Mouse (Mus musculus) spleen, postnatal 10 days (tissue): Measurements from ENCODE around the gene Hbb-bs.
"Not testable (repeated sequence)": the region's sequence is repeated elsewhere in the genome, so short reads cannot be mapped to it uniquely, and the experiment has no call there.

ENCODE experiments used
- DNase-seq, 2 experiments: peaks; one replicate each; pipeline ENCODE4 v3.0.0; 2021 to 2022; ENCODE audit warnings: low spot score in 2 of 2

The Hbb-bs gene

GRCm38 (mm10) chr7:103827808-103828207 lies at the start of gene Hbb-bs:
TSS of gene Hbb-bs (minus strand) at chr7:103828096.
- DNase-seq: peak; percentile 83 to 85

DNA sequence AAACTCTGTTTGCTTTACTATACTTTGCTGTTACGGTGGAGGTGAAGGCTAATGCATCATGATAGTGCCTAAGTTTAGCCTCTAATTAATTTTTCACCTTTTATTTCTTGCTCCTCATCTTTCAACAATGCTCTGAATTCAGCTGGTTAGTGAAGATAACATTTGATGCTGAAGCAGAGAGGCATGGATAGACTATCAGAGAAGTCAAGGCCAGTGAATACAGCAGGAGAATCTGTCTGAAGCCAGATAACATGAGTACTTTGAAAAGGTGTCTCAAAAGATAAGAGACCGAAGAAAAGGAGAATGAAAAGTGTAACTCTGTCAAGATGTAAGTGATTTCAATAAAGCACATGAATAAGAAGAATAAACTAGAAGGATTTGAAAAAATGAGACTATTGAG lies 49.2 kb upstream of the Hbb-bs start:
- no peak for DNase-seq

DNA sequence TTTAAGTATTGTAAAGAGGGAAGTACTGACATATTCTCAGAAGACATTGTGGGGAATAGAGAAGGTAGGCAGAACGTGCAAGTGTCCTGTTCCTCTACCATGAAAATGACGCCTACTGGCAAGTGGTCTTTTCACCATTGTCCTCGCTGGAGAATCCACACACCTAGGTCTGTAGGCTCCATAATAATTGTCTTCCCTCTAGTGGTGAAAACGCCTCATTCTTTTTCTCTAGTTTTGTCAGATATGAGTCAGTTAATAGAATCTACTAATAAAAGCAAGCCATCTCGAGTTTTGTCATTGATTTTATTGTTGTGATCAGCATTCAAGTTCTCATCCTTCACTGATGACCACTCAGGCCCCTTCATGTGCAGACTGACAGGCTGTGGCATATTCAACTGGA lies 46.6 kb upstream of the Hbb-bs start:
- no peak for DNase-seq

DNA sequence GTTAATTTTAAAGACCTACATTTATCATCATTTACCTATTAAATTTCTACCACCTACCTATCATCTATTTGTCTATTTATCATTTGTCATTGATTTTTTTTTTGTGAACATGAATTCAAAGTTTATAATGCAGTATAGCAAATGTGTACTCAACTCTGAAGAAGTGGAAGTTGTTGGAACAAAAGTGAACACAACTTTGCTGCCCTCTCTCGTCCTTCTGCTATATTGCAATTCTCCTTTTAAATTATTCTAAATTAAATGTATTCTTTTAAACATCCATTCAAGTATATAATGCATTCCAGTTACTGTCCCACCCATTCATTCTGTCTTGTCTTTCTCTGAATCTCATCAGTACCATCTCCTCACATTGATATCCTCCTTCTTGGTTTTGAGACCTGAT lies 45.2 kb upstream of the Hbb-bs start:
- peak in 1 of 2 experiments; percentile 55 for DNase-seq

DNA sequence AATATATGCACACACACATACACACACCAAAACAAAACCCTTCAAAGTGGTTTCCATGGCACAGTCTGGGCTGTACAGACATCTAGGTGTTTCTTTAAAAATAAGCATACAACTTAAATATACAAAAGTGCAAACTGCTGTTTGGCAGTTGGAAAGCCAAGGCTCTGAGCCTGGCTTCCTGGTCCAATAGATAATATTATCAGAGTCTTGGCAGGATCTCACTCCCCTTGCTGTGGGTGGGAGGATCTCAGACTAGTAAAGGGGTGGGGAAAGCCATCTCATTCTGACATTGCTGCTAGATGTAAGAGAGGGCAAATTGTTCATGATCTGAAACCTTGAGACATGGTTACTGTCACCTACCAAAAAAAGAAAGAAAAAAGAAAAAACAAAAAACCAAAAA lies 42.8 kb upstream of the Hbb-bs start:
- peak in 1 of 2 experiments; percentile 62 for DNase-seq

DNA sequence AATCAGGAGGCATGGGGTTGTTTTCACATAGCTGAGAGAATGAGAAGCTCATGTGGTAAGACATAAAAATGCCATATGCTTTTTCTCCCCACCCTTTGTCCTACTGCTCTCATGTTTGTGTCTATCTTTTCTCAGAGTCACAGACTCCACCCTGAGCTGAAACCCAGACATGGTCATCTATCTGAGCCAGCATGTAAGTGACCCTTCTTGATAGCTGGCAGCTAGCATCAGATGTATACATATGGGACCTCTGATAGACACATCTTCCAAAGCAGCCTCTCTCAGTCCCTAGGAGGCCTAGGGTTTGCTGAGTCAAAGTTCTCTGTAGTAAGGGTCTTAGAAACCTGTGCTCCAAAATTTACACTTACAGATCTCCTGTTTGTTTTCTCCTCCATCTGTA lies 37.8 kb upstream of the Hbb-bs start:
- peak in 1 of 2 experiments; percentile 49 for DNase-seq

GRCm38 (mm10) chr7:103861531-103861930 lies 33.6 kb upstream of the Hbb-bs start:
- no peak for DNase-seq

- peak; percentile 77 to 91 for DNase-seq
Observed at GRCm38 (mm10) chr7:103860855-103861254, 33.0 kb upstream of the Hbb-bs start.

GRCm38 (mm10) chr7:103859076-103859475 lies 31.2 kb upstream of the Hbb-bs start:
- peak in 1 of 2 experiments; percentile 81 for DNase-seq

GRCm38 (mm10) chr7:103854669-103855068 lies 26.8 kb upstream of the Hbb-bs start:
- no peak for DNase-seq

DNA sequence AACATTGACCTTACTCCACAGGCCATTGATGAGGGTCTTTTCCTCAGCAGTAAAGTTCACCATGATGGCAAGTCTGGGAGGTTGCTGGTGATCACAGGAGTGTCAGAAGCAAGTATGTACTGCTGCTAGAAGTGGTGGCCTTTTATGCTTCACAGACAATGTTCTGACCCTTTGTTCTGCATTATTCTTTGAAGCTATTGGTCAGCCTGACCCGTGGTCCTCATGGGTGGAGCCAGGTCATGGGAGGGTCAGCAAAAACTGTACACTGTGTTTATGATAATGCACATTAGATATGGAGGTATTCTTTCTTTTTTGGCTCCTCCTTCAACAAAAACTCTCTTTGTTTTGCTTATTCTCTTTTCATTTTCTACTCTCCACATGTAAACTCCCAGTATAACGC lies 25.2 kb upstream of the Hbb-bs start, which contains the start of gene Hbb-y:
Hbb-y (minus strand) TSS at position 127 of the 400 bp plus-strand sequence.
- no peak for DNase-seq

- no peak for DNase-seq
Observed at GRCm38 (mm10) chr7:103844525-103845325, 16.8 kb upstream of the Hbb-bs start.

DNA sequence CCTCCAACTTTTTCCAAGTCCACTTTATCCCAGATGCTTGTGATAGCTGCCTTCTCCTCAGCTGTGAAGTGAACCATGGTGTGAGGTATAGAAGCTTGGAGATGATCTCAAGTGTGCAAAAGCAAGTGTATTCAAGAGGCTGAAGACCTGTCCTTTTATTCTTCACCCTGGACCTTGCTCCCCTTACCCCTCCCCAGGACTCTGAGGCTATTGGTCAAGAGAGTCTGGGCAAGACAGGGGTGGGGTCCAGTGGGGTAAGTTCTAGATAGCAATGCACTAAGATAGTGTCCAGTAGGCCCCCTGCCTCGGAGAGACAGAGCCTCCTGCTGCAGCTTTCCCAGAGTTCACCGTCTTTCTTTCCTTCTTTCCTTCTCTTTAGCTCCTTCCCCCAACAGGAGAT lies 15.1 kb upstream of the Hbb-bs start, which contains the start of gene Hbb-bh1:
Hbb-bh1 (minus strand) TSS at position 131 of the 400 bp plus-strand sequence.
- no peak for DNase-seq

- DNase-seq: no peak
Observed at GRCm38 (mm10) chr7:103840268-103840667, 12.4 kb upstream of the Hbb-bs start, which contains the start of gene Hbb-bh2. TSS of gene Hbb-bh2 (minus strand) at chr7:103840520.

DNA sequence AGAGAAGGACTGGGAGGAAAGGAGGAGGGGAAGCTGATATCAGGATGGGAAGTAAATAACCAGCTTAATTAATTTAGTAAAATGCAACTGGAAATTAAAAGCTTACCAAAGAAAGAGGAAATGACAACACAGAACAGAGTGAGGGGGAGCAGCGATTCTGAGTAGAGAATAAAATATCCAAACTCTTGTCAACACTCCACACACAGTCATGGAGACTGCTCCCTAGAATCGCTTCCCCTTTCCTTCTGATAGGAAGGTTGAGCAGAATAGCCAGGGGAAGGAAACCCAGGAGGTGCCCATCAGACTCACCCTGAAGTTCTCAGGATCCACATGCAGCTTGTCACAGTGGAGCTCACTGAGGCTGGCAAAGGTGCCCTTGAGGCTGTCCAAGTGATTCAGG lies 757 bp downstream of the Hbb-bs start:
- DNase-seq: not testable (repeated sequence)

GRCm38 (mm10) chr7:103826255-103826887 lies 1.5 kb downstream of the Hbb-bs start:
- DNase-seq: peak; percentile 52 to 66

- DNase-seq: peak in 1 of 2 experiments; percentile 39
Observed at GRCm38 (mm10) chr7:103825536-103826254, 2.2 kb downstream of the Hbb-bs start.

DNA sequence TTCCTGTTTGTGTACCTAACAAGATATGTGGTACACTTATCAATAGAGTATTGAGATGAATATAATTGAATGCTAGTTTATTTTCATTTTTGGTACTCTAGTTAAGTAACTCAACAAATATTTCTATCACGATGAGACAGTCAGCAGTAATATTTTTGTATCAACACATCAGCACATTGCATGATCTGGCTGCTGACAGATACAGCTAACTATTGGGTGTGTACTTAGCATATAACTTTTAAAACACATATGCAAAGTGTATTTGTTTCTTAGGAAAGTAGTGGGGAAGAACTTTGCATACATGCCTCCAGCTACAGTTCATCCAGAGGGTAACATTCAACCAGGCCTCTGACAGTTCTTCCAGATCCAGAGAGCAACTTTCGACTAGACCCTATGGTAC lies 3.3 kb downstream of the Hbb-bs start:
- no peak for DNase-seq

DNA sequence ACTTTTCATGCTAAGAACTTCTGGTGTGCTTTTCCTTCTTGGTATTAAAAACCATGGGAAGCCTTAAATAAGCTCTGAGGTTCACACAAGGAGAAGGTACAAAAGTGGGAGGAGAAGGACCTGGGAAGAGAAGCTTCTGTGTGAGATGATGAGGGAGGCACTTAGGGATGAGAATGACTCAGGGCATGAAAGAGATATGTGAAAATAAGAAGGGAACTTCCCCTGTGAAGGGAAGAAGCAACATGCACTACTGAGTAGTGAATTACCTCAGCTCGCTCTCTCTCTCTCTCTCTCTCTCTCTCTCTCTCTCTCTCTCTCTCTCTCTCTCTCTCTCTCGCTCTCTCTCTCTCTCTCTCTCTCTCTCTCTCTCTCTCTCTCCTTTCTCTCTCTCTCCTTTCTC lies 12.8 kb downstream of the Hbb-bs start:
- not testable (repeated sequence) for DNase-seq

GRCm38 (mm10) chr7:103813766-103814165 lies 14.1 kb downstream of the Hbb-bs start, which contains the start of gene Hbb-bt:
TSS of gene Hbb-bt (minus strand) at chr7:103813996.
- peak; percentile 82 to 84 for DNase-seq

DNA sequence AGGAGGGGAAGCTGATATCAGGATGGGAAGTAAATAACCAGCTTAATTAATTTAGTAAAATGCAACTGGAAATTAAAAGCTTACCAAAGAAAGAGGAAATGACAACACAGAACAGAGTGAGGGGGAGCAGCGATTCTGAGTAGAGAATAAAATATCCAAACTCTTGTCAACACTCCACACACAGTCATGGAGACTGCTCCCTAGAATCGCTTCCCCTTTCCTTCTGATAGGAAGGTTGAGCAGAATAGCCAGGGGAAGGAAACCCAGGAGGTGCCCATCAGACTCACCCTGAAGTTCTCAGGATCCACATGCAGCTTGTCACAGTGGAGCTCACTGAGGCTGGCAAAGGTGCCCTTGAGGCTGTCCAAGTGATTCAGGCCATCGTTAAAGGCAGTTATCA lies 14.7 kb downstream of the Hbb-bs start:
- not testable (repeated sequence) for DNase-seq

DNA sequence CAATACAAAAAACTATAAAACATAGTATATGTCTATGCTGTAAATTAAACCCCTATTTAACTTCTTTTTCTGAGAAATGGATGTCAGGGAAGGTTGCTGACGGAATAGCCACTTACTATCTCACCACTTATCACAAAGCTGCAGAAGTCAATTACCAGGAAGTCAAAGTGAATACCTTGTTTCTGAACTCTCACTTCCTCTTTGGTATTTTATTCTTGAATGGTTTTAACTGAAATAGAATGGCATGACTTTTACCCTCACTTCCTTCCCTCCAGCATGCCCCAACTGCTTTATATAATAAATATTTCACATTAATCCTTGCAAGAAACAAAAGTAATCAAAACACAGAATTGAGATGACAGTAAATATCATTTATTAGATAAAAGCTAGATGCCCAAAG lies 15.7 kb downstream of the Hbb-bs start:
- no peak for DNase-seq
